Mouse (Mus musculus) heart, adult 2 months (tissue): Measurements from ENCODE around the gene Kif28.

Experiments used
- CTCF ChIP-seq: fragments of 200-600 bp; IDR thresholded peaks from 2 replicates; pipeline ENCODE4 v1.8.1; 2022; ENCODE audit warnings: antibody characterized with exemption, mild to moderate bottlenecking, moderate library complexity
- EP300 ChIP-seq: fragments of 200-500 bp; IDR thresholded peaks from 2 replicates; pipeline ENCODE4 v1.6.1; 2011; ENCODE audit warnings: low read depth, low read length, control low read depth; ENCODE audit not compliant: insufficient read depth
- POLR2A ChIP-seq: fragments of 200-500 bp; IDR thresholded peaks from 2 replicates; pipeline ENCODE4 v1.6.1; 2011; ENCODE audit warnings: mild to moderate bottlenecking, low read depth, low read length, control low read depth; ENCODE audit not compliant: insufficient read depth

DNA sequence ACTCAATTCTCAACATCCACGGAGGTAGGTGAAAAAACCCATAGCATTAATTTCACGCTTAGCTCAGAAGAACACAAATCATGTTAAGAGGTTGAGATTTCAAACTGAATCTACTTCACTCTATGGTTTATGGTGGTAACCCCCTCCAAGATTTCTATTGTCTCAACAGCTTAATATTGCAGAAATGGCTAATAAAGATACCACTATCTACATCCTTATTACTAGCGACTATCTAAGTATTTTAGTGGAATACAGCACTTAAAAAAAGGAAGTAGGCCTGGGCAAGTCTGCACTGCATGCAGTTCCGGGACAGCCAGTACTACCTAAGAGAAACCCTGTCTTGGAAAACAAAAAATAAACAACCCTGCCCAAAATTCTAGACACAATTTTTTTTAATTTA lies 15.5 kb upstream of the Kif28 start:
- TF ChIP-seq CTCF (no peak), POLR2A (no peak), EP300 (no peak)
